Mouse (Mus musculus): ENCODE data around the gene Kdm1a. TPM values are rescaled to one million over a fixed set of nuclear protein-coding genes. Genes with fewer than 3 reads are reported as not detected.

Kdm1a gene
- total RNA-seq, 2 experiments from 2014 or later = 20.4 to 21.0 TPM

DNA sequence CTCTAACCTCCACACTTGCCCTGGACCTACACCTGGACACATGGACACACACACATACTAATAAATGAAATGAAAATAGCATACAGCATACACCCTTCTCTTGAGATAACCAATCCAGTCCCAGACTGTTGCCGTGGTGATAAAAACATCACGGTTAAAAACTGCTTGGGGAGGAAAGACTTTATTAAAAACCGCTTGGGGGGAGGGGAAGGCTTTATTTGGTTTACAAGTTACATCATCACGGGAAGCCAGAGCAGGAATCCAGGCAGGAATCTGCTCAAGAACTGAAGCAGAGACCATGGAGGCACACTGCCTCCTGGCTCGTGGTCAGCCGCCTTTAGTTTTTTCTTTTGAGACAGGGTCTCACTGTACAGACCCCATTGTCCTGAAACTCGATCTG is 11.1 kb upstream of the Kdm1a start:
- no peak for DNase-seq
- intact Hi-C loops (cut with DNase I; ENCODE audit: low total_unique reads) = no loop called here

- DNase-seq = no peak
- intact Hi-C loops (cut with DNase I; ENCODE audit: low total_unique reads) = no loop called here
These were observed 7.9 kb upstream of the Kdm1a start, which contains the start of gene Tex46 for GRCm38 (mm10) chr4:136610387-136610856. TSS of gene Tex46 (plus strand) at chr4:136610437.

DNA sequence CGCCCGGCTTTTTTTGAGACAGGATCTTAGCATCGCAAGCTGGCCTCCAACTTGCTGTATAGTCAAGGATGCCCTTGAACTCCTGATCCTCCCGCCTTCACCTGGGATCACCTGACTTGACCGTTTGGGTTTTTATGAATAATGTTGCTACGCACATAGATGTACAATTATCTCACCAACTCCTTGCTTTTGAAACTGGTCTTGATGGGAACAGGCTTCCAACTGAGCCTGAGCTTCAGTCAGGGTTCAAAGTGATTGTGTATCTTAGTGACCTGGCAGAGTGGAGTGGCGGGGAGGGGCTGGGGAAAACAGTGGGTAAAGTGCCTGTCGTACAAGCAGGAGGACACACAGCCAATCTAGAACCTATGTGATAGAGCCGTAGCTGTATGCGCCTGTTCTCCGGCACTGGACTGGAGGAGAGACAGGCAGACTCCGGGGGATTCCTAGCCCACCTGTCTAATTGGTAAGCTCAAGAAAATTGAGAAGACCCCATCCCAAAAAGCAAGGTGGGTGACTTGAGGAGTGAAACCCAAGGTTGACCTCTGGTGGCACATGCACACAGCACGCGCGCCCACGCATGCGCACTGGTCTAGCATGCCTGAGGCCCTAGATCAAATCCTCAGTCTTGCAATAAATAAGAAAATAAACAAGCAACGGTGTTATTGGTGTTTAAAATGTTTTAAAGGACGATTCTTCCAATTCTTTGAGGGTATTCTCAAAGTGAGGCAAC is 3.4 kb upstream of the Kdm1a start:
- intact Hi-C loops (cut with DNase I; ENCODE audit: low total_unique reads) = no loop called here
- DNase-seq = no peak

GRCm38 (mm10) chr4:136602018-136602554 is 437 bp downstream of the Kdm1a start:
- peak; percentile 22 for DNase-seq
- intact Hi-C loops (cut with DNase I; ENCODE audit: low total_unique reads) = no loop called here

- intact Hi-C loops (cut with DNase I; ENCODE audit: low total_unique reads) = no loop called here
- DNase-seq = peak; percentile 56
These were observed 1.0 kb downstream of the Kdm1a start for GRCm38 (mm10) chr4:136601476-136601875.

DNA sequence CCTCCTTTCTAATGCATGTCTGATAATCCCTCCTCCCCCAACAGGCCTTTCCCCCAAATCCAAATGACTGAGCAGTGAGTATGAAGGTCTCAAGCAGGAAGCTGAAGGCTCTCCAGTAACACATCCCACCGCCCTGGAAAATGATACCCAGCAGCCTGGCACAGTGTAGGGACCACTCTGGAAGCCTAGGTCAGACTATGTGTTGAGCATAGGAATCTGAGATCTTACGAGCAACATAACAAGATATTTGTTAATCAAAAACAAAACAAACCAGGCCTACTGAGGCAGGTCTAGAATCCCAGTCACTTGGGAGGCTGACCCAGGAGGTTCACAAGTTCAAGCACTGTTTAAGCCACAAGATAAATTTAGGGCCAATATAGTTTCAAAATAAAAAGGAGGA is 2.0 kb downstream of the Kdm1a start:
- no peak for DNase-seq
- intact Hi-C loops (cut with DNase I; ENCODE audit: low total_unique reads) = no loop called here

GRCm38 (mm10) chr4:136599869-136600268 is 2.7 kb downstream of the Kdm1a start:
- no peak for DNase-seq
- intact Hi-C loops (cut with DNase I; ENCODE audit: low total_unique reads) = no loop called here

- DNase-seq = no peak
- intact Hi-C loops (cut with DNase I; ENCODE audit: low total_unique reads) = no loop called here
These were observed 4.2 kb downstream of the Kdm1a start for GRCm38 (mm10) chr4:136598268-136598876.

DNA sequence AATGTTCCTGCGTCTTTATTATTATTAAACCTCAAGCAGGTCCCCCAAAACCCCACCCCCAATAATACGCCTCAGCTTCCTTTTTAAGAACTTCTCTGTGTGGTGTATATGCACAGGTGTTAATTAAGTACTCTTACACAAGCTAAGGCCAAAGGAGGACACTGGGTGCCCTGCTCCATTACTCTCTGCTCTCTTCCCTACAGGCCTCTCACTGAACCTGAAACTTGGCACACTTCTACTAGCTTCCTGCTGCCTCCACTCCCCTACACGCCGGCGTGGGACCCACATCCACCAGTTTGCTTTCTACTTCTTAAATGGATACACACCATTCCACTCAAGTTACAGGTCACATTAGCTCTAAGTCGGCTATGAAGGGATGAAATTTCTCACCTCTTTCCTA is 7.3 kb downstream of the Kdm1a start:
- intact Hi-C loops (cut with DNase I; ENCODE audit: low total_unique reads) = no loop called here
- no peak for DNase-seq

GRCm38 (mm10) chr4:136594006-136594405 is 8.5 kb downstream of the Kdm1a start:
- no peak for DNase-seq
- intact Hi-C loops (cut with DNase I; ENCODE audit: low total_unique reads) = no loop called here

GRCm38 (mm10) chr4:136592111-136592510 is 10.4 kb downstream of the Kdm1a start:
- intact Hi-C loops (cut with DNase I; ENCODE audit: low total_unique reads) = no loop called here
- no peak for DNase-seq

DNA sequence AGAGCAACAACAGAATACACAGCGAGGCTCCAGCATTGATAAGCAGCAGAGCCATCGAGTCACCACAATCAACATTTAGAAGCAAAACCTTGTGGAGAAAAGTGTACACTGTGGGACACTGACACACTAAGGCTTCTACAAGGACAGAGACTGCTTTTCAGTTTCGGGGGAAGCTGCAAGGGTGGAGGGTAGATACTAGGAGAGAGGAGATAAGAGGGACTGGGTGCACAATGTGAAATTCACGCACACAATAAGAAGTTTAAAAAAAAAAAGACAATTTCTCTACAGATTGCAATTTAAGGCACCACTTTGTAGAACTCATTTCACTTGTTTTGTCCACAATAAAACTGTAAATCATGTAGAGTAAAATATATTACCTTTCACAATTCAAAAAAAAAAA is 14.5 kb downstream of the Kdm1a start:
- intact Hi-C loops (cut with DNase I; ENCODE audit: low total_unique reads) = no loop called here

GRCm38 (mm10) chr4:136587221-136587827 is 15.2 kb downstream of the Kdm1a start:
- no peak for DNase-seq
- intact Hi-C loops (cut with DNase I; ENCODE audit: low total_unique reads) = no loop called here

More for the DNA sequence above, 14.5 kb downstream of the Kdm1a start:
- DNase-seq = no peak

DNA sequence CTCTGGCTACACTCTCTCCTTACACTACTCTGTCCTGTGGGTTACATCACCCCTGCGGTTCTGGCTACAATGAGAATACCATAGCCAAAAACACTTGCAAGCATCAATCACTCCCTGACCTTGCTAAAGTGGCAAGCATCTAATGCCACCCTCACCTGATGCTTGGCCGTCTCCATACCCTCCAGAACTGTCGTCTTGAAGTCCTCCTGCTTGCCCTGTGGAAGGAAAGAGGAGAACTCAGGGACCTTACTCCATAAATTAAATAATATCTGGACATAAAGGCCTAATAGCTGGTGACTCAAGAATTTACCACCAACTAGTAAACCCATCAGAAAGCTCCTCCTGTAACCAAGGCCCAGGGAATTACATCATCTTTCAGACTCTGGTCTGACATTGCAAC is 20.6 kb downstream of the Kdm1a start:
- DNase-seq = no peak
- intact Hi-C loops (cut with DNase I; ENCODE audit: low total_unique reads) = no loop called here

- intact Hi-C loops (cut with DNase I; ENCODE audit: low total_unique reads) = no loop called here
These were observed 32.5 kb downstream of the Kdm1a start for GRCm38 (mm10) chr4:136569998-136570397.

GRCm38 (mm10) chr4:136568629-136569028 is 33.9 kb downstream of the Kdm1a start:
- intact Hi-C loops (cut with DNase I; ENCODE audit: low total_unique reads) = no loop called here

More at GRCm38 (mm10) chr4:136569998-136570397, 32.5 kb downstream of the Kdm1a start:
- DNase-seq = no peak

DNA sequence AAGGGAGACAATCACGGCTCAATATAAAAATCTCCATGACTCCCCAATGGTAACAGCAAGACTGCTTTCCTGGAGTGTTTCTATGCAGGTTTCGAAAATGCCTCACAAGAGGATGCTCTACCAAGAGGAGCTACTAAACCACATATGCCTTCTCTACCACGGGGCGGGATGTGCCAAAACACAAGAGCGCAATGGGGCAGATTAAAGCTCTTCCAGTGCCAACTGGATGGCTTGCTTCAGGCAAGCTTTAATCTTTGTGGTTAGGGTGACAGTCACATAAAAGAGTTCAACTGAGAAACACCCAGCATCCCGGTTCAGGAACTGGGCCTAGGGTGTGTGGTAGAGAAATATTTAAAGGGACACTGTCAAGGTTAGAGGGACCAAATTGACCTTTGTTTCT is 39.8 kb downstream of the Kdm1a start:
- intact Hi-C loops (cut with DNase I; ENCODE audit: low total_unique reads) = no loop called here
- DNase-seq = no peak

More at GRCm38 (mm10) chr4:136568629-136569028, 33.9 kb downstream of the Kdm1a start:
- DNase-seq = no peak

- intact Hi-C loops (cut with DNase I; ENCODE audit: low total_unique reads) = no loop called here
- no peak for DNase-seq
These were observed 42.1 kb downstream of the Kdm1a start for GRCm38 (mm10) chr4:136560270-136560991.

DNA sequence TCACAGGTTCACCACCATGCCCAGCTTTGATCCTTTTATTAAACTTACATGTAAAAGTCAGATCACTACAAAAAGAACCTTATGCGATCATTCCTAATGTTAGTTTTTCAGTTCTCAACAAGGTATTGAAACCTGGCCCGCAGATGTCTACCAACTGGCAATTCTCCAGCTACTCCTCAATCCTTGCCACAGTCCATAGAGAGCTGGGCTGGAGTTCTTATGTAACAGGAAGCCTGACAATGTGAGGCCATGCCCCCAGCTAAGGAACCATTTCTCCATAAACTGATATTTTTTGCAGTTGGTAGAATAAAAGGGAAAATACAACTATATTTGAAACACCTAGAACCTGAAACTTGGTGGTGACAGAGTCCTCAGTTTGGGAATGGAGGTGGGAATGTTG is 42.8 kb downstream of the Kdm1a start:
- no peak for DNase-seq
- intact Hi-C loops (cut with DNase I; ENCODE audit: low total_unique reads) = no loop called here

DNA sequence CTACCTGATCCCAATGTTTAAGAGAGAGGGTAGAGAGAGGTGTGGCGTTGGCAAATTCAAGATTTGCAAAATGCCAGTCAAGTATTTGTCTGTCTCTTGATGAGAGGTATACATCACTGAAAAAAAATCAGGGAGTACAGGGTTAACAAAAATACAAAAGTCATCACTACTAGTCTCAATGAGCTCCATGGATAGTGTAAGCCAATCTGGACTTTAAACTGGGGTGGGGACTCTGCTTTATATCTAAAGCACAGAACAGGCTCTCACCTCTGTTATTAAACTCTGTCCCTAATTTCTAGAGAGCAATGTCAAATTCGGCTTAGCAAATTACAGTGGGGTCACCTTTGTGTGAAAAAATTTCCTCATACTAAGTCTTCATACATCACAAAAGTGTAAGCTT is 44.9 kb downstream of the Kdm1a start:
- no peak for DNase-seq
- intact Hi-C loops (cut with DNase I; ENCODE audit: low total_unique reads) = no loop called here

Measured in gastrocnemius, postnatal 14 days (tissue).